Mouse (Mus musculus): ENCODE measurements around the gene Dhrs3. TPM values are rescaled to one million over a fixed set of nuclear protein-coding genes. Genes with fewer than 3 reads are reported as not detected.

Gene Dhrs3
- polyA plus RNA-seq, 1 experiment from 2014 or later, result 674 TPM

DNA sequence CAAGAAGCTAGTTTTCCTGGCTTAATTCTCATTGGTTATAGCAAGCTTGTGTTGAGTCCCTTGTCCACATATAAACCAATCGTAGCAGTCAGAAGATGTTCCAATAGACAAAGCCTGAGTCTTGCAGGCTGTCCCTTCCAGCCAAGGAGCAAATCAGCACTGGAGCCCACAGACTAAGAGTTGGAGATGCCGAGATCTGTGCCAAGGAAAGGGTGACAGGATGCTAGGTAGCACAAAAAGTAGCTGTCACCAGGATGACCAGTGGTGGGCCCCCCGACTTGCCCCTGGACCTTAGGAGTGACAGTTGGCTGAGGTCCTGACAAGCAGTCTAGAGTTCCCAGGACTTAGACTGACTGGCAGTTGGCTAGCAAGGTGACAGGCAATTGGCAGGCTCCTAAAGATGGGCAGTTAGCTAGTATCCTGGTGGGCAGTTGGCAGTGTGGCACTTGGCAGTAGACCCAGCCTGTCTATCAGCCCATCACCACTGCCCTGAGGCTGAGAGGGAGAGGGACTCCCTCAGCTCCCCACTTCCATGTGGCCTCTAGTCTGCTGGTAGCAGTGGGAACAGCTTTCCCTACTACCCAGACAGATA, 44.0 kb downstream of the Dhrs3 start:
- Histone ChIP-seq H3K4me3 (ENCODE audit: inconsistent target) (no peak overlapping the region), H3K27ac (no peak overlapping the region), H3K79me2 (ENCODE audit: inconsistent target) (no peaks in the 10 kb centered on the region), H3K36me3 (ENCODE audit: inconsistent target) (no peaks in the 10 kb centered on the region)
- 90% methylated on average over 3 of the region's 3 CpGs for WGBS (ENCODE audit: missing documents)

- H3K27ac ChIP-seq, result no peak overlapping the region
- H3K79me2 ChIP-seq (ENCODE audit: inconsistent target), result no peaks in the 10 kb centered on the region
- 96% methylated on average over 4 of the region's 4 CpGs for WGBS (ENCODE audit: missing documents)
- no peak overlapping the region for H3K4me3 ChIP-seq (ENCODE audit: inconsistent target)
- no peaks in the 10 kb centered on the region for H3K36me3 ChIP-seq (ENCODE audit: inconsistent target)
Measured at GRCm38 (mm10) chr4:144939847-144940411, 47.3 kb downstream of the Dhrs3 start.

GRCm38 (mm10) chr4:144940796-144941462, 48.3 kb downstream of the Dhrs3 start:
- H3K27ac ChIP-seq, result no peak overlapping the region
- no peaks in the 10 kb centered on the region for H3K36me3 ChIP-seq (ENCODE audit: inconsistent target)
- no peaks in the 10 kb centered on the region for H3K79me2 ChIP-seq (ENCODE audit: inconsistent target)
- 96% methylated on average over 13 of the region's 13 CpGs for WGBS (ENCODE audit: missing documents)
- H3K4me3 ChIP-seq (ENCODE audit: inconsistent target), result no peak overlapping the region

- Histone ChIP-seq H3K36me3 (ENCODE audit: inconsistent target) (no peaks in the 10 kb centered on the region), H3K79me2 (ENCODE audit: inconsistent target) (no peaks in the 10 kb centered on the region), H3K4me3 (ENCODE audit: inconsistent target) (no peak overlapping the region), H3K27ac (no peak overlapping the region)
- 100% methylated on average over 2 of the region's 3 CpGs for WGBS (ENCODE audit: missing documents)
Measured at GRCm38 (mm10) chr4:144942433-144942832, 49.8 kb downstream of the Dhrs3 start.

- no peaks in the 10 kb centered on the region for H3K79me2 ChIP-seq (ENCODE audit: inconsistent target)
- H3K36me3 ChIP-seq (ENCODE audit: inconsistent target), result no peaks in the 10 kb centered on the region
- H3K27ac ChIP-seq, result no peak overlapping the region
- WGBS (ENCODE audit: missing documents), result 93% methylated on average over 3 of the region's 5 CpGs
- H3K4me3 ChIP-seq (ENCODE audit: inconsistent target), result no peak overlapping the region
Measured at GRCm38 (mm10) chr4:144943273-144943672, 50.6 kb downstream of the Dhrs3 start.

GRCm38 (mm10) chr4:144947738-144948390, 55.2 kb downstream of the Dhrs3 start:
- 74% methylated on average over 6 of the region's 6 CpGs for WGBS (ENCODE audit: missing documents)
- H3K36me3 ChIP-seq (ENCODE audit: inconsistent target), result no peaks in the 10 kb centered on the region
- H3K79me2 ChIP-seq (ENCODE audit: inconsistent target), result no peaks in the 10 kb centered on the region
- no peak overlapping the region for H3K4me3 ChIP-seq (ENCODE audit: inconsistent target)
- H3K27ac ChIP-seq, result no peak overlapping the region

DNA sequence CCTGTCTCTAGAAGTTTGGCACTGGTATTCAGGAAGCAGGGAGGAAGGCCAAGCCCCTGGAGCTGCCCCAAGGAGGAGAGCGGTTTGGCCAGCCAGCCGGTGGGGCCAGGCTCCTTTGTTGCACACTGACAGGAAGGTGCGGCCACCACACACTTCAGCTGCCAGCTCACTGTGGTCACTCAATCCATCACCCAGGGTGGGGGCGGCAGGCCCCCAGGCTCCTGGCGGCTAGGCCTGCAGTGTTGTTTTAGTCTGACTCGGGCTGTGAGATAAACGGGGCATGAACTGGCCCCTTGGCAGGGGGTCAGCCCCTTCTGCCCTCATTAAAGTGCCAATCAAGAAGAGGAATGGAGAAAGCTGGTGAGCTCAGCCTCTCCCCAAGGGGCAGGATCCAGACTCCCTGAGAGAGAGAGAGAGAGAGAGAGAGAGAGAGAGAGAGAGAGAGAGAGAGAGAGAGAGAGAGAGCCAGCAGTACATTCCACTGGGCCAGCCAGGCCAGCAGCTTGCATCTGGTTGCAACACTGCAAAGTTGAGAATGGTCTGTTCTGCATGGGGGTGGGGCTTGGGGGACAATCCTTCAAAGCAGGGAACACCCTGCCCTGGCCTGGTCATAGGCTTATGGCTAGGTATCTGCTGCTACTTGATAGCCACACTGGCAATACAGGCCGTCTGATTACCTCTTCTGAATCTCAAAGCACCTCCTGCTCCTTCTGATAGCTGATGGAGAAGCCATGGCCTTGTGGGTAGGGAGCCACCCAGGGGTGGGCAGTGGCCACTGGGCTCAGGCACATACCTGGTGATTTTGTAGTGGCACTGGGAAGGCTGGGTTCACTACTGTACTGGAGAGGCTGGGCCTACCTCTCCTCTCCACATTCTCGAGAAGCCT, 57.1 kb downstream of the Dhrs3 start:
- Histone ChIP-seq H3K27ac (no peak overlapping the region), H3K4me3 (ENCODE audit: inconsistent target) (no peak overlapping the region), H3K36me3 (ENCODE audit: inconsistent target) (no peaks in the 10 kb centered on the region), H3K79me2 (ENCODE audit: inconsistent target) (no peaks in the 10 kb centered on the region)
- 67% methylated on average over 7 of the region's 9 CpGs for WGBS (ENCODE audit: missing documents)

GRCm38 (mm10) chr4:144950327-144950711, 57.7 kb downstream of the Dhrs3 start:
- WGBS (ENCODE audit: missing documents), result 81% methylated on average over 3 of the region's 3 CpGs
- no peak overlapping the region for H3K4me3 ChIP-seq (ENCODE audit: inconsistent target)
- H3K27ac ChIP-seq, result no peak overlapping the region
- H3K36me3 ChIP-seq (ENCODE audit: inconsistent target), result no peaks in the 10 kb centered on the region
- H3K79me2 ChIP-seq (ENCODE audit: inconsistent target), result no peaks in the 10 kb centered on the region

DNA sequence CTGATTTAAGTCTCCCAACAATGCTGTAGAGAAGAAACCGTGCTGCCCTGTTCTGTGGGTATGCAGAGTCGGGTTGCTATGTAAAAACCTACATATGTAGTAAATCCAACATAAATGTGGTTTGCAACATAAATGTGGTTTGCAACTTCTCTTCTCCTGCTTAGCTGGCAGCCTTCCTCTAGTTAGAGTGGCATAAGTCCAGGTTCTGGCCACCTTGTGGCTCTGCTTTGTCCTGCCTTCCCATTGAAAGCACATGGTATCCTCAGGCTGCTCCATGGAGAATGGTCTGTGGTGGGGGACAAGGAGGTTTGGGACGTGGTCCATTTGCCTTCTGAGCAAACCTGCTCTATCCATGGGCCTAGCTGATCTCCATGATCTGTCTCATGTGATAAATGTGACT, 58.3 kb downstream of the Dhrs3 start:
- Histone ChIP-seq H3K79me2 (ENCODE audit: inconsistent target) (no peaks in the 10 kb centered on the region), H3K36me3 (ENCODE audit: inconsistent target) (no peaks in the 10 kb centered on the region), H3K4me3 (ENCODE audit: inconsistent target) (no peak overlapping the region), H3K27ac (no peak overlapping the region)
- WGBS (ENCODE audit: missing documents), result 54% methylated on average over 3 of the region's 3 CpGs

GRCm38 (mm10) chr4:144951859-144952258, 59.2 kb downstream of the Dhrs3 start:
- no peaks in the 10 kb centered on the region for H3K36me3 ChIP-seq (ENCODE audit: inconsistent target)
- no peak overlapping the region for H3K27ac ChIP-seq
- 94% methylated on average over 7 of the region's 7 CpGs for WGBS (ENCODE audit: missing documents)
- H3K4me3 ChIP-seq (ENCODE audit: inconsistent target), result no peak overlapping the region
- H3K79me2 ChIP-seq (ENCODE audit: inconsistent target), result no peaks in the 10 kb centered on the region

GRCm38 (mm10) chr4:144953421-144953820, 60.8 kb downstream of the Dhrs3 start:
- no peaks in the 10 kb centered on the region for H3K36me3 ChIP-seq (ENCODE audit: inconsistent target)
- no peak overlapping the region for H3K27ac ChIP-seq
- H3K79me2 ChIP-seq (ENCODE audit: inconsistent target), result no peaks in the 10 kb centered on the region
- 75% methylated on average over 1 of the region's 1 CpGs for WGBS (ENCODE audit: missing documents)
- H3K4me3 ChIP-seq (ENCODE audit: inconsistent target), result no peak overlapping the region

GRCm38 (mm10) chr4:144955863-144956262, 63.2 kb downstream of the Dhrs3 start:
- H3K36me3 ChIP-seq (ENCODE audit: inconsistent target), result no peaks in the 10 kb centered on the region
- 5% methylated on average over 1 of the region's 1 CpGs for WGBS (ENCODE audit: missing documents)

DNA sequence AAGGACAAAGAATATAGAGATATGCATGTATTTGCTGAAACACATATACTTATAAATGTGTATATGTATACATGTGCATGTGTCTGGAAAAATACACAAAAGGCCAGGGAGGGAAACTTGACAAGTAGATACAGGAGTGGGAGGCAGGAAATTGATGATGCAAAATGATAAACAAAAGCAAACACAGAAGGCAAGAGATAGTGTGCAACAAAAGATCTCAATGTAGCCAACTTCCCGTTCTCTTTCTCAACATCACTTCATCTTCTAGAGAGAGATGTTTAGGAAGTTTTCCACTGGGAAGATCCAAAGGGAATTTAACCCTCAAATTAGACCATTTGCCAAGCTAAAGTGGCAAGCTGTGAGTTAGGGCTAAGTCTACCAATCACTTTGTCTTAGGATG, 63.7 kb downstream of the Dhrs3 start:
- H3K27ac ChIP-seq, result no peak overlapping the region
- no peak overlapping the region for H3K4me3 ChIP-seq (ENCODE audit: inconsistent target)
- H3K36me3 ChIP-seq (ENCODE audit: inconsistent target), result no peaks in the 10 kb centered on the region
- no peaks in the 10 kb centered on the region for H3K79me2 ChIP-seq (ENCODE audit: inconsistent target)
- 45% methylated on average over 1 of the region's 1 CpGs for WGBS (ENCODE audit: missing documents)

More at GRCm38 (mm10) chr4:144955863-144956262, 63.2 kb downstream of the Dhrs3 start:
- no peaks in the 10 kb centered on the region for H3K79me2 ChIP-seq (ENCODE audit: inconsistent target)
- no peak overlapping the region for H3K27ac ChIP-seq
- H3K4me3 ChIP-seq (ENCODE audit: inconsistent target), result no peak overlapping the region

- WGBS (ENCODE audit: missing documents), result 89% methylated on average over 4 of the region's 4 CpGs
- no peak overlapping the region for H3K4me3 ChIP-seq (ENCODE audit: inconsistent target)
- H3K79me2 ChIP-seq (ENCODE audit: inconsistent target), result no peaks in the 10 kb centered on the region
- no peaks in the 10 kb centered on the region for H3K36me3 ChIP-seq (ENCODE audit: inconsistent target)
- H3K27ac ChIP-seq, result no peak overlapping the region
Measured at GRCm38 (mm10) chr4:144957186-144957585, 64.6 kb downstream of the Dhrs3 start.
